Mouse (Mus musculus) cerebellum, adult 18-20 months (tissue): ENCODE measurements around the gene Tspan11.

Experiments
- DNase-seq, 2 experiments: peaks; one replicate each; pipeline ENCODE4 v3.0.0; 2021

Tspan11 gene

GRCm38 (mm10) chr6:127942421-127942820 is 55.0 kb downstream of the Tspan11 start:
- no peak for DNase-seq

GRCm38 (mm10) chr6:127945725-127946124 is 58.3 kb downstream of the Tspan11 start:
- DNase-seq, result peak; percentile 79 to 80

- DNase-seq, result no peak
These were observed 61.3 kb downstream of the Tspan11 start for GRCm38 (mm10) chr6:127948656-127949055.

- no peak for DNase-seq
These were observed 62.5 kb downstream of the Tspan11 start for GRCm38 (mm10) chr6:127949885-127950284.

GRCm38 (mm10) chr6:127953071-127953470 is 65.7 kb downstream of the Tspan11 start:
- DNase-seq, result no peak

GRCm38 (mm10) chr6:127956172-127956571 is 68.8 kb downstream of the Tspan11 start:
- DNase-seq, result no peak

- DNase-seq, result no peak
These were observed 72.8 kb downstream of the Tspan11 start for GRCm38 (mm10) chr6:127960203-127960602.

GRCm38 (mm10) chr6:127965497-127965896 is 78.1 kb downstream of the Tspan11 start:
- DNase-seq, result peak; percentile 35 to 45

GRCm38 (mm10) chr6:127969709-127970108 is 82.3 kb downstream of the Tspan11 start:
- DNase-seq, result peak; percentile 19 to 39

GRCm38 (mm10) chr6:127970120-127970519 is 82.7 kb downstream of the Tspan11 start:
- peak; percentile 88 to 94 for DNase-seq

- peak in 1 of 2 experiments; percentile 18 for DNase-seq
These were observed 83.5 kb downstream of the Tspan11 start for GRCm38 (mm10) chr6:127970848-127971247.

GRCm38 (mm10) chr6:127971931-127972330 is 84.5 kb downstream of the Tspan11 start:
- no peak for DNase-seq

GRCm38 (mm10) chr6:127973553-127973952 is 86.2 kb downstream of the Tspan11 start:
- DNase-seq, result no peak

GRCm38 (mm10) chr6:127974000-127974399 is 86.6 kb downstream of the Tspan11 start:
- DNase-seq, result peak; percentile 34 to 38

GRCm38 (mm10) chr6:127976695-127977094 is 89.3 kb downstream of the Tspan11 start:
- peak in 1 of 2 experiments; percentile 51 for DNase-seq

GRCm38 (mm10) chr6:127978941-127979340 is 91.6 kb downstream of the Tspan11 start:
- DNase-seq, result peak in 1 of 2 experiments; percentile 61

GRCm38 (mm10) chr6:127979831-127980230 is 92.4 kb downstream of the Tspan11 start:
- peak; percentile 92 to 94 for DNase-seq

- no peak for DNase-seq
These were observed 93.1 kb downstream of the Tspan11 start for GRCm38 (mm10) chr6:127980381-127981045.

GRCm38 (mm10) chr6:127981176-127981575 is 93.8 kb downstream of the Tspan11 start:
- DNase-seq, result peak; percentile 82 to 83

- no peak for DNase-seq
These were observed 99.0 kb downstream of the Tspan11 start for GRCm38 (mm10) chr6:127986357-127986756.

- DNase-seq, result no peak
These were observed 100.0 kb downstream of the Tspan11 start for GRCm38 (mm10) chr6:127987374-127987773.

GRCm38 (mm10) chr6:127988944-127989494 is 101.6 kb downstream of the Tspan11 start:
- no peak for DNase-seq

GRCm38 (mm10) chr6:127989624-127990212 is 102.3 kb downstream of the Tspan11 start:
- DNase-seq, result peak; percentile 90 to 92

GRCm38 (mm10) chr6:127991509-127992176 is 104.3 kb downstream of the Tspan11 start:
- no peak for DNase-seq
